Mouse (Mus musculus) limb, embryonic 11.5 days (tissue): ENCODE measurements around the gene Abcd4. TPM values are rescaled to one million over a fixed set of nuclear protein-coding genes. Genes with fewer than 3 reads are reported as not detected.
A peak's percentile ranks its signal among the peaks of the same experiment; 100 is the strongest.

Experiments
- ATAC-seq: fragments of 200-750 bp; cut with Nextera tagmentation; 2 replicates; pipeline ENCODE4 v1.8.0; 2017; ENCODE audit warnings: low read depth; ENCODE audit not compliant: insufficient number of reproducible peaks, low FRiP score, low TSS enrichment
- DNase-seq: peaks from one replicate; pipeline ENCODE4 v3.0.0-alpha.2; 2015; ENCODE audit warnings: low spot score
- H3K27ac ChIP-seq: fragments of 300-500 bp; sonication (generic); replicated peaks from 2 replicates; pipeline ENCODE4 v1.5.1; 2014; ENCODE audit warnings: low read depth, mild to moderate bottlenecking, low read length
- H3K27me3 ChIP-seq: fragments of 300-500 bp; sonication (generic); 2 replicates; pipeline ENCODE4 v1.6.1; 2014; ENCODE audit warnings: mild to moderate bottlenecking, low read length, mixed read lengths; ENCODE audit not compliant: control insufficient read depth, insufficient read depth
- H3K36me3 ChIP-seq: fragments of 300-500 bp; sonication (generic); 2 replicates; pipeline ENCODE4 v1.6.1; 2014; ENCODE audit warnings: mild to moderate bottlenecking, low read length, moderate library complexity, mixed read lengths; ENCODE audit not compliant: control insufficient read depth, insufficient read depth
- H3K4me1 ChIP-seq: fragments of 300-500 bp; sonication (generic); 2 replicates; pipeline ENCODE4 v1.6.1; 2014; ENCODE audit warnings: low read length, mixed read lengths; ENCODE audit not compliant: control insufficient read depth, insufficient read depth
- H3K4me2 ChIP-seq: fragments of 300-500 bp; sonication (generic); 2 replicates; pipeline ENCODE4 v1.6.1; 2014; ENCODE audit warnings: low read depth, mild to moderate bottlenecking, moderate library complexity; ENCODE audit not compliant: severe bottlenecking
- H3K4me3 ChIP-seq: fragments of 300-500 bp; sonication (generic); 2 replicates; pipeline ENCODE4 v1.5.1; 2014; ENCODE audit warnings: low read depth, low read length
- H3K9ac ChIP-seq: fragments of 300-500 bp; sonication (generic); 2 replicates; pipeline ENCODE4 v1.6.1; 2014; ENCODE audit warnings: mild to moderate bottlenecking, low read length
- H3K9me3 ChIP-seq: fragments of 300-500 bp; sonication (generic); 2 replicates; pipeline ENCODE4 v1.6.1; 2016; ENCODE audit warnings: low read length; ENCODE audit not compliant: control insufficient read depth
- WGBS: fragments of 180-500 bp; shearing (Covaris S2); extraction: QIAGEN DNeasy Blood & Tissue Kit; methylation state at CpG from one replicate; pipeline ENCODE4 v1.1.7; 2014; 5-methylcytosine and 5-hydroxymethylcytosine counted together
- polyA plus RNA-seq: library from polyadenylated mRNA; unstranded; fragments of >200 nt; fragmentation: Nextera tagmentation; extraction: Ambion mirVana; gene quantifications from 2 replicates; pipeline ENCODE4 v1.2.1, GENCODE M21; 2014

The Abcd4 gene
- polyA plus RNA-seq, 1 experiment from 2014 or later = 9.2 TPM

- H3K9me3 ChIP-seq = no peaks in the 10 kb centered on the region
- H3K4me3 ChIP-seq = no peak overlapping the region
- H3K9ac ChIP-seq = no peak overlapping the region
- no peak overlapping the region for H3K27ac ChIP-seq
- DNase-seq = peak; percentile 61
- no peak overlapping the region for H3K4me2 ChIP-seq
- H3K4me1 ChIP-seq = peaks cover 8% of the 10 kb centered on the region
- WGBS = 2% methylated on average over 34 of the region's 34 CpGs
- H3K36me3 ChIP-seq = no peaks in the 10 kb centered on the region
- ATAC-seq = no peak
- peaks cover 67% of the 10 kb centered on the region for H3K27me3 ChIP-seq
These were observed 46.4 kb downstream of the Abcd4 start for GRCm38 (mm10) chr12:84570694-84571415.

- Histone ChIP-seq H3K4me2 (peak overlapping the region; percentile 27; the same call in 1 of the 2 replicates), H3K4me1 (peaks cover 8% of the 10 kb centered on the region), H3K9ac (no peak overlapping the region; the same call in 1 of the 2 replicates), H3K27ac (no peak overlapping the region), H3K9me3 (no peaks in the 10 kb centered on the region), H3K27me3 (peaks cover 67% of the 10 kb centered on the region), H3K4me3 (no peak overlapping the region; the same call in 1 of the 2 replicates), H3K36me3 (no peaks in the 10 kb centered on the region)
- under 1% methylated on average over 40 of the region's 40 CpGs for WGBS
- no peak for ATAC-seq
- peak; percentile 65 for DNase-seq
These were observed 47.1 kb downstream of the Abcd4 start for GRCm38 (mm10) chr12:84569976-84570693.

GRCm38 (mm10) chr12:84569336-84569970, 47.8 kb downstream of the Abcd4 start, which contains the start of gene Vsx2:
TSS of gene Vsx2 (plus strand) at chr12:84569762.
- ATAC-seq = peak; percentile 21; the same call in 1 of the 2 replicates
- no peaks in the 10 kb centered on the region for H3K36me3 ChIP-seq
- H3K4me3 ChIP-seq = no peak within 1 kb of the TSS; the same call in 1 of the 2 replicates
- H3K4me2 ChIP-seq = peak within 1 kb of the TSS; percentile 27
- no peak within 1 kb of the TSS for H3K27ac ChIP-seq
- H3K9ac ChIP-seq = no peak within 1 kb of the TSS; the same call in 1 of the 2 replicates
- peak; percentile 61 for DNase-seq
- WGBS = 1% methylated on average over 25 of the region's 25 CpGs
- H3K9me3 ChIP-seq = no peaks in the 10 kb centered on the region
- peaks cover 8% of the 10 kb centered on the region for H3K4me1 ChIP-seq
- H3K27me3 ChIP-seq = peaks cover 67% of the 10 kb centered on the region

GRCm38 (mm10) chr12:84567576-84567975, 49.6 kb downstream of the Abcd4 start:
- 86% methylated on average over 6 of the region's 6 CpGs for WGBS
- H3K27me3 ChIP-seq = peaks cover 53% of the 10 kb centered on the region
- no peak for ATAC-seq

GRCm38 (mm10) chr12:84562558-84562957, 54.7 kb downstream of the Abcd4 start:
- Histone ChIP-seq H3K4me2 (no peak overlapping the region), H3K4me1 (no peaks in the 10 kb centered on the region), H3K9ac (no peak overlapping the region), H3K9me3 (no peaks in the 10 kb centered on the region), H3K4me3 (no peak overlapping the region), H3K27ac (no peak overlapping the region), H3K36me3 (no peaks in the 10 kb centered on the region), H3K27me3 (peaks cover 7% of the 10 kb centered on the region)
- WGBS = 59% methylated on average over 4 of the region's 4 CpGs
- DNase-seq (no peak), ATAC-seq (no peak)

More at GRCm38 (mm10) chr12:84567576-84567975, 49.6 kb downstream of the Abcd4 start:
- Histone ChIP-seq H3K9me3 (no peaks in the 10 kb centered on the region), H3K4me3 (no peak overlapping the region), H3K9ac (no peak overlapping the region), H3K27ac (no peak overlapping the region), H3K4me2 (no peak overlapping the region), H3K36me3 (no peaks in the 10 kb centered on the region), H3K4me1 (peaks cover 8% of the 10 kb centered on the region)
- DNase-seq = no peak

- Histone ChIP-seq H3K27me3 (no peaks in the 10 kb centered on the region), H3K4me3 (no peak overlapping the region), H3K27ac (no peak overlapping the region), H3K36me3 (no peaks in the 10 kb centered on the region), H3K9me3 (no peaks in the 10 kb centered on the region), H3K4me2 (no peak overlapping the region), H3K4me1 (peaks cover 4% of the 10 kb centered on the region; the same call in 1 of the 2 replicates), H3K9ac (no peak overlapping the region)
- ATAC-seq (no peak), DNase-seq (no peak)
- 56% methylated on average over 8 of the region's 8 CpGs for WGBS
These were observed 62.0 kb downstream of the Abcd4 start for GRCm38 (mm10) chr12:84555218-84555617.

Other genes starting within 250 kb of the Abcd4 start
- 8.6 and 9.7 TPM in 2 replicates for gene Entpd5, start 208.4 kb downstream of the Abcd4 start, polyA plus RNA-seq
- 0.48 and 0.61 TPM in 2 replicates for gene Bbof1, start 208.3 kb downstream of the Abcd4 start, polyA plus RNA-seq
- 27.9 and 30.7 TPM in 2 replicates for gene Rnf113a2, start 200.2 kb downstream of the Abcd4 start, polyA plus RNA-seq
- gene Aldh6a1, start 166.4 kb downstream of the Abcd4 start, polyA plus RNA-seq = 23.6 and 24.0 TPM in 2 replicates
- gene Lin52, start 166.0 kb downstream of the Abcd4 start, polyA plus RNA-seq = 30.6 and 35.6 TPM in 2 replicates
- gene Vsx2, start 47.7 kb downstream of the Abcd4 start, polyA plus RNA-seq = 0.33 and 0.48 TPM in 2 replicates
- not detected in 2 replicates for gene Vrtn, start 23.6 kb upstream of the Abcd4 start, polyA plus RNA-seq
- not detected in 2 replicates for gene Syndig1l, start 81.4 kb upstream of the Abcd4 start, polyA plus RNA-seq
- gene Npc2, start 155.7 kb upstream of the Abcd4 start, polyA plus RNA-seq = 62.4 and 63.5 TPM in 2 replicates
- 121 and 123 TPM in 2 replicates for gene Isca2, start 155.8 kb upstream of the Abcd4 start, polyA plus RNA-seq